Mouse (Mus musculus): Measurements from ENCODE around the gene Slc1a2.

DNA sequence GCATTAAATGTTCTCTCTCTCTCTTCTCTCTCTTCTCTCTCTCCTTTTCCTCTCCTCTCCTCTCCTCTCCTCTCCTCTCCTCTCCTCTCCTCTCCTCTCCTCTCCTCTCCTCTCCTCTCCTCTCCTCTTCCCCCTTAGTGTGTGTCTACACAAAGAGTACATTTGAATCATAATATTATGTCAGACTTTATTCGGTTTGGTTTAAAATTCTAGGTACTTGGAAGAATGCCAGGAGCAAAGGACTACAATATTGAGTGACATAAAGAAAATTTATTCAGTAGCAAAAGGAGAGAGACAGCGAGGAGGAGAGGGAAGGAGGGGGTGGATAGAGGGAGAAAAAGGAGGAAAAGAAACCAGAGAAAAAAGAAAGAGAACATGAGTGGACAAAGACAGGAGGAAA lies 19.8 kb upstream of the Slc1a2 start:
- TF ChIP-seq POLR2A (IDR thresholded peaks at IDR 0.05; ENCODE audit: borderline replicate concordance, extremely low read depth, low read depth, low read length) (no peak), CTCF (IDR thresholded peaks at IDR 0.05; ENCODE audit: insufficient read depth, low read length) (no peak)
